Mouse (Mus musculus) layer of hippocampus, postnatal 36 days (tissue): ENCODE measurements around the gene Nt5dc2. TPM values are rescaled to one million over a fixed set of nuclear protein-coding genes. Genes with fewer than 3 reads are reported as not detected.

ENCODE experiments used
- DNase-seq, 2 experiments: peaks; one replicate each; pipeline ENCODE4 v3.0.0; 2022
- total RNA-seq, 2 experiments: library from RNA; stranded (reverse); gene quantifications; 2 replicates each; pipeline ENCODE4 v1.2.3; 2021

Nt5dc2 gene
- total RNA-seq, 2 experiments from 2014 or later: 12.4 to 13.6 TPM

GRCm38 (mm10) chr14:31134015-31135000 lies 3.5 kb downstream of the Nt5dc2 start:
- DNase-seq: no peak

- no peak for DNase-seq
Observed at GRCm38 (mm10) chr14:31135495-31136410, 4.9 kb downstream of the Nt5dc2 start.

- DNase-seq: no peak
Observed at GRCm38 (mm10) chr14:31136411-31137280, 5.8 kb downstream of the Nt5dc2 start.

- DNase-seq: no peak
Observed at GRCm38 (mm10) chr14:31137281-31137595, 6.4 kb downstream of the Nt5dc2 start.

GRCm38 (mm10) chr14:31137791-31138190 lies 6.9 kb downstream of the Nt5dc2 start:
- DNase-seq: no peak

GRCm38 (mm10) chr14:31138219-31138896 lies 7.5 kb downstream of the Nt5dc2 start:
- DNase-seq: no peak

GRCm38 (mm10) chr14:31138897-31139429 lies 8.1 kb downstream of the Nt5dc2 start:
- no peak for DNase-seq

- DNase-seq: no peak
Observed at GRCm38 (mm10) chr14:31139666-31140065, 8.8 kb downstream of the Nt5dc2 start.

- no peak for DNase-seq
Observed at GRCm38 (mm10) chr14:31140141-31140540, 9.3 kb downstream of the Nt5dc2 start.

- DNase-seq: no peak
Observed at GRCm38 (mm10) chr14:31141011-31141410, 10.2 kb downstream of the Nt5dc2 start.

- DNase-seq: no peak
Observed at GRCm38 (mm10) chr14:31145694-31146093, 14.8 kb downstream of the Nt5dc2 start.

- no peak for DNase-seq
Observed at GRCm38 (mm10) chr14:31160196-31161150, 29.6 kb downstream of the Nt5dc2 start.

- no peak for DNase-seq
Observed at GRCm38 (mm10) chr14:31161191-31161590, 30.3 kb downstream of the Nt5dc2 start.

GRCm38 (mm10) chr14:31161638-31162037 lies 30.8 kb downstream of the Nt5dc2 start:
- DNase-seq: no peak

- DNase-seq: no peak
Observed at GRCm38 (mm10) chr14:31164067-31164466, 33.2 kb downstream of the Nt5dc2 start.

GRCm38 (mm10) chr14:31165010-31165409 lies 34.2 kb downstream of the Nt5dc2 start:
- no peak for DNase-seq

GRCm38 (mm10) chr14:31165458-31165857 lies 34.6 kb downstream of the Nt5dc2 start:
- DNase-seq: no peak

GRCm38 (mm10) chr14:31165991-31166630 lies 35.3 kb downstream of the Nt5dc2 start:
- DNase-seq: no peak

GRCm38 (mm10) chr14:31166827-31167226 lies 36.0 kb downstream of the Nt5dc2 start:
- no peak for DNase-seq

- DNase-seq: no peak
Observed at GRCm38 (mm10) chr14:31168425-31168824, 37.6 kb downstream of the Nt5dc2 start, which contains the start of gene Stab1. Stab1 (minus strand) TSS chr14:31168641.
